Mouse (Mus musculus): ENCODE results near the gene Prr7.

- TF ChIP-seq CTCF (conservative IDR thresholded peaks at IDR 0.05; ENCODE audit: insufficient read depth, insufficient read length, low read depth, low read length) (no peak), POLR2A (IDR thresholded peaks at IDR 0.05; ENCODE audit: low read depth, low read length) (no peak)
Measured at GRCm38 (mm10) chr13:55430566-55430965, 33.5 kb upstream of the Prr7 start.
